Mouse (Mus musculus) midbrain, postnatal 0 days (tissue): ENCODE results near the gene Rab11b. TPM values are rescaled to one million over a fixed set of nuclear protein-coding genes. Genes with fewer than 3 reads are reported as not detected.

Experiments used
- ATAC-seq: fragments of 200-750 bp; cut with Nextera tagmentation; 2 replicates; pipeline ENCODE4 v1.8.0; 2017; ENCODE audit warnings: moderate number of reproducible peaks, mild to moderate bottlenecking, moderate TSS enrichment, moderate library complexity; ENCODE audit not compliant: low FRiP score
- DNase-seq: peaks from one replicate; pipeline ENCODE4 v3.0.0-alpha.2; 2015; ENCODE audit warnings: low spot score
- H3K27ac ChIP-seq: fragments of 300-500 bp; sonication (generic); 2 replicates; pipeline ENCODE4 v1.5.1; 2014; ENCODE audit warnings: low read depth, mild to moderate bottlenecking, low read length, mixed read lengths
- H3K27me3 ChIP-seq: fragments of 300-500 bp; sonication (generic); 2 replicates; pipeline ENCODE4 v1.6.1; 2014; ENCODE audit warnings: low read length, control low read depth, mixed read lengths; ENCODE audit not compliant: insufficient read depth
- H3K36me3 ChIP-seq: fragments of 300-500 bp; sonication (generic); 2 replicates; pipeline ENCODE4 v1.6.1; 2014; ENCODE audit warnings: low read length, control low read depth, mixed read lengths; ENCODE audit not compliant: insufficient read depth
- H3K4me1 ChIP-seq: fragments of 300-500 bp; sonication (generic); 2 replicates; pipeline ENCODE4 v1.6.1; 2014; ENCODE audit warnings: mild to moderate bottlenecking, control low read depth, antibody characterized with exemption, low read length, mixed read lengths; ENCODE audit not compliant: insufficient read depth
- H3K4me2 ChIP-seq: fragments of 300-500 bp; sonication (generic); 2 replicates; pipeline ENCODE4 v1.6.1; 2014; ENCODE audit warnings: low read depth, mild to moderate bottlenecking, low read length, mixed read lengths; ENCODE audit not compliant: poor library complexity, severe bottlenecking
- H3K4me3 ChIP-seq: fragments of 300-500 bp; sonication (generic); 2 replicates; pipeline ENCODE4 v1.5.1; 2014; ENCODE audit warnings: low read depth, mild to moderate bottlenecking, low read length, moderate library complexity
- H3K9ac ChIP-seq: fragments of 300-500 bp; sonication (generic); replicated peaks from 2 replicates; pipeline ENCODE4 v1.6.1; 2014; ENCODE audit warnings: mild to moderate bottlenecking, low read length, moderate library complexity, mixed read lengths; ENCODE audit not compliant: poor library complexity, severe bottlenecking
- H3K9me3 ChIP-seq: fragments of 300-500 bp; sonication (generic); 2 replicates; pipeline ENCODE4 v1.6.1; 2016; ENCODE audit warnings: low read length, control low read depth
- CTCF ChIP-seq: IDR thresholded peaks from 2 replicates; pipeline ENCODE4 v1.5.1; 2016; ENCODE audit warnings: antibody characterized with exemption, mild to moderate bottlenecking
- WGBS: fragments of 180-500 bp; shearing (Covaris S2); extraction: QIAGEN DNeasy Blood & Tissue Kit; methylation state at CpG from one replicate; pipeline ENCODE4 v1.1.7; 2014; 5-methylcytosine and 5-hydroxymethylcytosine counted together
- polyA plus RNA-seq: library from polyadenylated mRNA; unstranded; fragments of >200 nt; fragmentation: Nextera tagmentation; extraction: Ambion mirVana; gene quantifications from 2 replicates; pipeline ENCODE4 v1.2.1, GENCODE M21; 2015
- total RNA-seq: library from RNA; depleted of rRNA; stranded (reverse); fragments of >200 nt; gene quantifications from 2 replicates; pipeline ENCODE4 v1.2.3, GENCODE M21; 2014

Rab11b gene
- total and polyA plus RNA-seq, 2 experiments from 2014 or later, result 120 to 607 TPM

DNA sequence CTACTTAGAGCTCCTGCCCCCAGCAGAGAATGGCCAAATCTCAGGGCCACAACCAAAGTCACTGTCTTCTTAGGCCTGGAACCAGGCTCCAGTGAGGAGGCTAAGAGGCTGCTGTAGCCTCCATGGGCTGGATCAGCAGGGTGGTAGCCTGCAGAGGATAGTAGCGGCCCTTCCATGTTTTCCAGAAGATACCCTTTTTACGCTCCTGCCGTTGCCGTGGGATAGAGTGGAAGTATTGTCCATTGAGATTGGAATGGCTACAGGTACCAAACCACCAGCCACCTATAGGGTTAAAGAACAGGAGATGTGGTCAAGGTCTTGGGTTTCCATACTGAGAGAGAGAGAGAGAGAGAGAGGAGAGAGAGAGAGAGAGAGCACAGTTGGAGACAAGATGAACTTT, 15.0 kb upstream of the Rab11b start:
- TF ChIP-seq CTCF, result no peak
- Histone ChIP-seq H3K4me1 (no peaks in the 10 kb centered on the region), H3K9me3 (no peaks in the 10 kb centered on the region), H3K4me3 (no peak overlapping the region), H3K27ac (no peak overlapping the region), H3K9ac (no peak overlapping the region), H3K36me3 (peaks cover 7% of the 10 kb centered on the region; the same call in 1 of the 2 replicates), H3K27me3 (no peaks in the 10 kb centered on the region), H3K4me2 (no peak overlapping the region)
- no peak for ATAC-seq
- DNase-seq, result no peak
- 91% methylated on average over 4 of the region's 4 CpGs for WGBS

GRCm38 (mm10) chr17:33774573-33775155, 14.3 kb upstream of the Rab11b start:
- no peaks in the 10 kb centered on the region for H3K4me1 ChIP-seq
- DNase-seq, result no peak
- WGBS, result 89% methylated on average over 8 of the region's 8 CpGs
- H3K4me3 ChIP-seq, result no peak overlapping the region
- H3K27ac ChIP-seq, result no peak overlapping the region
- H3K36me3 ChIP-seq, result peaks cover 7% of the 10 kb centered on the region; the same call in 1 of the 2 replicates
- ATAC-seq, result no peak
- H3K27me3 ChIP-seq, result no peaks in the 10 kb centered on the region
- no peaks in the 10 kb centered on the region for H3K9me3 ChIP-seq
- TF ChIP-seq CTCF, result no peak
- H3K4me2 ChIP-seq, result no peak overlapping the region
- no peak overlapping the region for H3K9ac ChIP-seq

GRCm38 (mm10) chr17:33773871-33774572, 13.7 kb upstream of the Rab11b start:
- no peak for DNase-seq
- H3K9ac ChIP-seq, result no peak overlapping the region
- no peaks in the 10 kb centered on the region for H3K27me3 ChIP-seq
- H3K4me1 ChIP-seq, result no peaks in the 10 kb centered on the region
- H3K27ac ChIP-seq, result no peak overlapping the region
- H3K4me2 ChIP-seq, result no peak overlapping the region
- no peak for TF ChIP-seq CTCF
- ATAC-seq, result no peak
- peaks cover 7% of the 10 kb centered on the region; the same call in 1 of the 2 replicates for H3K36me3 ChIP-seq
- WGBS, result 88% methylated on average over 6 of the region's 6 CpGs
- H3K4me3 ChIP-seq, result no peak overlapping the region
- no peaks in the 10 kb centered on the region for H3K9me3 ChIP-seq

DNA sequence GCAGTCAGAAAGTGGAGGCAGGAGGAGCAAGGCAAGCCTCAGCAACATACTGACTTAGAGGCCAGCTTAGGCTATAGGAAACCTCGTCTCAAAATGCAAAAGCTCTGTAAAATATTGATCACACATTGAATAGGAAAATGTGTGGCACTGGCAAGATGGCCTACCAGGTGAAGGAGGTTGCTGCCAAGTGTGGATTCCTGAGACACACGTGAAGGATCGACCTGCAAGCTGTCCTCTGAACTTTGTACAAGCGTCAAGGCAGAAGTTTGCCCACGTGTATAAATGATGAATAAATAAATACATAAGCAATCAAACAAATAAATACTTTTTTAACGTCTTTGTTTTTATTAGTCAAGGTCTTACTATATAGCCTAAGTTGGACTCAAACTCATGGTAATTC, 13.1 kb upstream of the Rab11b start:
- Histone ChIP-seq H3K36me3 (peaks cover 7% of the 10 kb centered on the region; the same call in 1 of the 2 replicates), H3K4me3 (no peak overlapping the region), H3K4me2 (no peak overlapping the region), H3K9ac (no peak overlapping the region), H3K27ac (no peak overlapping the region), H3K9me3 (no peaks in the 10 kb centered on the region), H3K27me3 (no peaks in the 10 kb centered on the region), H3K4me1 (no peaks in the 10 kb centered on the region)
- WGBS, result 84% methylated on average over 6 of the region's 6 CpGs
- DNase-seq (no peak), ATAC-seq (no peak)
- TF ChIP-seq CTCF, result no peak

GRCm38 (mm10) chr17:33771617-33772016, 11.3 kb upstream of the Rab11b start:
- Histone ChIP-seq H3K4me2 (no peak overlapping the region), H3K9ac (no peak overlapping the region), H3K4me1 (no peaks in the 10 kb centered on the region), H3K27me3 (no peaks in the 10 kb centered on the region), H3K27ac (no peak overlapping the region), H3K9me3 (no peaks in the 10 kb centered on the region), H3K36me3 (0 out of 2 replicates have a peak, but pooled peaks cover 3% of the 10 kb centered on the region), H3K4me3 (no peak overlapping the region)
- no peak for TF ChIP-seq CTCF
- ATAC-seq (no peak), DNase-seq (no peak)
- 93% methylated on average over 4 of the region's 4 CpGs for WGBS

DNA sequence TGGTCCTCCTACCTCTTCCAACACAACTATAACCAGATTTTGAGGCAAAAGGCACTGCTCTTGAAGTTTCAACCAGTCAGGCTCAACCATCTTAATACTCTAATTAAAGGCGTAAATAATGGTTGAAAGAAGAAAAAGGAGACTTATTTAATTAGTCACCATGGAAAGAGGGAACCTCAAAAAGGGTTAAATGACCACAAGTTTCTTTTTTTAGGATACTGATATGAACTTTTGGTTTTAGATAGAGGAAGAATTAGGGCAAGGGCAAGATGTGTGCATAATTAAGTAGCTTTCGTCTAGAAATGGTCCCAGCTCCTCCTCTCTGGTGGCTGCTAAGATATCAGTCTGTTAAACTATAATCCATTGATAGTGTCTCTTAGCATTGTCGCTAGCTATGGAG, 6.1 kb upstream of the Rab11b start:
- H3K9ac ChIP-seq, result no peak overlapping the region
- no peaks in the 10 kb centered on the region for H3K4me1 ChIP-seq
- TF ChIP-seq CTCF, result no peak
- peaks cover 2% of the 10 kb centered on the region; the same call in 1 of the 2 replicates for H3K27me3 ChIP-seq
- H3K4me3 ChIP-seq, result no peak overlapping the region
- no peak for ATAC-seq
- no peak overlapping the region for H3K27ac ChIP-seq
- H3K36me3 ChIP-seq, result no peaks in the 10 kb centered on the region
- H3K4me2 ChIP-seq, result no peak overlapping the region
- no peaks in the 10 kb centered on the region for H3K9me3 ChIP-seq
- DNase-seq, result no peak
- WGBS, result 77% methylated on average over 3 of the region's 3 CpGs
